Mouse (Mus musculus): ENCODE measurements around the gene Nek5. TPM values are rescaled to one million over a fixed set of nuclear protein-coding genes. Genes with fewer than 3 reads are reported as not detected.

Nek5 gene
- polyA plus RNA-seq, 1 experiment = not detected

DNA sequence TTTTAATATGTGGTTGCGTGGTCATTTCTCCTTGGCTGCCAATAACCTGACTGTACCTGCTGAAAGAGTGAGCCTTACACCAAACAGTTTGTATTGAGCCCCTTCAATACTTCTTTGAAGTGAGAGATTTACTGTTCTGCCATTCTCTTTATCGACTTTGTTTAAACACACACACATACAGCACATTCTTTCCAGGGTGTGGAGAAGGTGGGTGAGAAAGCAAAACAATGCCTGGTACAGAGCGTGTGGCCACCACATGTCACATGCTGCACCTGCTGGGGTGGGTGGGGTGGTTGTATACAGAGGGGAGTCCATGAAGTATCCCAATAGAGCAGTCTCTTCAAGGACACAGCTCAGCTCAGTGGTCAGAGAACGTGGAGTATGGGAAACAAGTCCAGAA is 99.6 kb downstream of the Nek5 start:
- no peak overlapping the region for H3K4me3 ChIP-seq (ENCODE audit: insufficient read depth, low read length)
- TF ChIP-seq CTCF (IDR thresholded peaks at IDR 0.05; ENCODE audit: low read depth, low read length) (no peak), POLR2A (IDR thresholded peaks at IDR 0.05; ENCODE audit: borderline replicate concordance, low read depth, low read length) (no peak)
- H3K4me1 ChIP-seq (ENCODE audit: control insufficient read depth, insufficient read depth, low read length) = no peaks in the 10 kb centered on the region
- no peak overlapping the region for H3K27ac ChIP-seq (ENCODE audit: insufficient read depth, low read depth, low read length)

Other genes with a start within 250 kb of the Nek5 start
- not detected in 2 replicates for gene Defb9, start 239.6 kb downstream of the Nek5 start, polyA plus RNA-seq (2012; ENCODE audit: insufficient read depth, insufficient read length, missing spikeins)
- gene Defb11, start 218.6 kb downstream of the Nek5 start, polyA plus RNA-seq (2012; ENCODE audit: insufficient read depth, insufficient read length, missing spikeins) = not detected in 2 replicates
- not detected in 2 replicates for gene Defb15, start 192.3 kb downstream of the Nek5 start, polyA plus RNA-seq (2012; ENCODE audit: insufficient read depth, insufficient read length, missing spikeins)
- not detected in 2 replicates for gene Defb35, start 186.7 kb downstream of the Nek5 start, polyA plus RNA-seq (2012; ENCODE audit: insufficient read depth, insufficient read length, missing spikeins)
- gene Defb13, start 178.3 kb downstream of the Nek5 start, polyA plus RNA-seq (2012; ENCODE audit: insufficient read depth, insufficient read length, missing spikeins) = not detected in 2 replicates
- gene Fam90a1a, start 166.3 kb downstream of the Nek5 start, polyA plus RNA-seq (2012; ENCODE audit: insufficient read depth, insufficient read length, missing spikeins) = not detected in 2 replicates
- gene Ccdc70, start 155.3 kb downstream of the Nek5 start, polyA plus RNA-seq (2012; ENCODE audit: insufficient read depth, insufficient read length, missing spikeins) = not detected in 2 replicates
- 0.12 TPM in 1 of 2 replicates, not detected in the other for gene Atp7b, start 64.7 kb downstream of the Nek5 start, polyA plus RNA-seq (2012; ENCODE audit: insufficient read depth, insufficient read length, missing spikeins)
- gene Alg11, start 64.3 kb downstream of the Nek5 start, polyA plus RNA-seq (2012; ENCODE audit: insufficient read depth, insufficient read length, missing spikeins) = 7.7 and 9.3 TPM in 2 replicates
- 2.6 and 2.9 TPM in 2 replicates for gene Nek3, start 41.4 kb upstream of the Nek5 start, polyA plus RNA-seq (2012; ENCODE audit: insufficient read depth, insufficient read length, missing spikeins)
- 22.0 and 30.3 TPM in 2 replicates for gene Ckap2, start 60.8 kb upstream of the Nek5 start, polyA plus RNA-seq (2012; ENCODE audit: insufficient read depth, insufficient read length, missing spikeins)
- gene Vps36, start 67.8 kb upstream of the Nek5 start, polyA plus RNA-seq (2012; ENCODE audit: insufficient read depth, insufficient read length, missing spikeins) = 27.4 and 34.3 TPM in 2 replicates
- gene Thsd1, start 102.3 kb upstream of the Nek5 start, polyA plus RNA-seq (2012; ENCODE audit: insufficient read depth, insufficient read length, missing spikeins) = 2.5 and 3.3 TPM in 2 replicates
- not detected in 2 replicates for gene Tpte, start 158.4 kb upstream of the Nek5 start, polyA plus RNA-seq (2012; ENCODE audit: insufficient read depth, insufficient read length, missing spikeins)